In genomic region chr10:90829394-90830267, GRCm38 (mm10) we compare ENCODE assay signal across 8 mouse cellular contexts.
DNase-seq lines count a peak whose midpoint lies in the region; ATAC-seq lines count a peak whose summit lies in the region.

No protein-coding gene starts in this region.

- peak overlapping the region; percentile 56 for H3K4me3 ChIP-seq in heart, embryonic 11.5 days (ENCODE audit: low read depth, low read length)
- peak overlapping the region; percentile 73 for H3K4me3 ChIP-seq in forebrain, embryonic 16.5 days (replicated peaks; ENCODE audit: low read length)
- peak overlapping the region; percentile 69 for H3K4me3 ChIP-seq in midbrain, embryonic 13.5 days (replicated peaks)

- H3K9me3 ChIP-seq in heart, embryonic 11.5 days (replicated peaks; ENCODE audit: control insufficient read depth, low read length) = no peaks in the 10 kb centered on the region
- no peaks in the 10 kb centered on the region for H3K9me3 ChIP-seq in forebrain, embryonic 16.5 days (ENCODE audit: control insufficient read depth, low read length)
- H3K9me3 ChIP-seq in midbrain, embryonic 13.5 days = no peaks in the 10 kb centered on the region

- 2% methylated on average over 32 of the region's 76 CpGs for WGBS in heart, embryonic 11.5 days (ENCODE audit: insufficient replicate concordance)
- WGBS in forebrain, embryonic 16.5 days = 0% methylated on average over 35 of the region's 76 CpGs
- WGBS in midbrain, embryonic 13.5 days = under 1% methylated on average over 44 of the region's 76 CpGs

- peak overlapping the region; percentile 98 for H3K4me2 ChIP-seq in heart, embryonic 11.5 days
- peak overlapping the region; percentile 75 for H3K4me2 ChIP-seq in forebrain, embryonic 16.5 days (ENCODE audit: low read length)
- H3K4me2 ChIP-seq in midbrain, embryonic 13.5 days (replicated peaks) = peak overlapping the region; percentile 77

- H3K4me1 ChIP-seq in heart, embryonic 11.5 days (ENCODE audit: control insufficient read depth, insufficient read depth, low read length) = no peaks in the 10 kb centered on the region
- peaks cover 17% of the 10 kb centered on the region for H3K4me1 ChIP-seq in forebrain, embryonic 16.5 days (replicated peaks; ENCODE audit: control insufficient read depth, insufficient read depth, low read length)
- H3K4me1 ChIP-seq in midbrain, embryonic 13.5 days (replicated peaks) = peaks cover 31% of the 10 kb centered on the region

- H3K27ac ChIP-seq in heart, embryonic 11.5 days (ENCODE audit: low read depth, low read length) = no peak overlapping the region
- H3K27ac ChIP-seq in forebrain, embryonic 16.5 days (ENCODE audit: low read length) = peak overlapping the region; percentile 61
- H3K27ac ChIP-seq in midbrain, embryonic 13.5 days = peak overlapping the region; percentile 93

- no peak overlapping the region for H3K9ac ChIP-seq in heart, embryonic 11.5 days (ENCODE audit: low read depth, low read length)
- H3K9ac ChIP-seq in forebrain, embryonic 16.5 days (replicated peaks; ENCODE audit: low read depth, low read length) = peak overlapping the region; percentile 85
- peak overlapping the region; percentile 84 for H3K9ac ChIP-seq in midbrain, embryonic 13.5 days (replicated peaks)

- ATAC-seq in heart, embryonic 11.5 days (replicated peaks; ENCODE audit: insufficient number of reproducible peaks, low FRiP score, low TSS enrichment) = no peak; the same call in 1 of the 2 replicates
- peak; percentile 86 for ATAC-seq in forebrain, embryonic 16.5 days
- peak; percentile 93 for ATAC-seq in midbrain, embryonic 13.5 days

- no peaks in the 10 kb centered on the region for H3K36me3 ChIP-seq in heart, embryonic 11.5 days (ENCODE audit: control insufficient read depth, insufficient read depth, low read length)
- no peaks in the 10 kb centered on the region for H3K36me3 ChIP-seq in forebrain, embryonic 16.5 days (ENCODE audit: control insufficient read depth, insufficient read depth)
- no peaks in the 10 kb centered on the region for H3K36me3 ChIP-seq in midbrain, embryonic 13.5 days

- peaks cover 60% of the 10 kb centered on the region for H3K27me3 ChIP-seq in heart, embryonic 11.5 days (ENCODE audit: control insufficient read depth, insufficient read depth, low read length)
- peaks cover 9% of the 10 kb centered on the region; the same call in 1 of the 2 replicates for H3K27me3 ChIP-seq in forebrain, embryonic 16.5 days (replicated peaks; ENCODE audit: control insufficient read depth, insufficient read depth, low read length)
- H3K27me3 ChIP-seq in midbrain, embryonic 13.5 days = peaks cover 54% of the 10 kb centered on the region

- no peak for DNase-seq in heart, adult 9 months (ENCODE audit: low spot score in 2 of 2)
- DNase-seq in cerebellum, adult 18-20 months = peak; percentile 68 to 81
- DNase-seq in layer of hippocampus, adult 9-11 months = peak; percentile 59
- peak; percentile 15 for DNase-seq in testis, postnatal 14 days (ENCODE audit: low spot score)
- no peak for DNase-seq in natural killer cell, adult 2 months (ENCODE audit: low spot score in 2 of 2)

Comparison
In these comparisons a context has a peak if more than half of its experiments do, and no peak if none do; other contexts are left out.
1. DNase-seq: peak in cerebellum, adult 18-20 months (2 of 2), layer of hippocampus, adult 9-11 months (single experiment) and testis, postnatal 14 days (single experiment); none in heart, adult 9 months (0 of 2) and natural killer cell, adult 2 months (0 of 2).
2. Peak in every context shown above with its lines, with median percentiles within 50 percentile points of each other: H3K4me2 ChIP-seq and H3K4me3 ChIP-seq.